Mouse (Mus musculus) left cerebral cortex, postnatal 36 days (tissue): ENCODE measurements at regions not wholly inside any gene's neighbourhood (a gene's known extent, or its start where the extent isn't known, plus 50 kb on each side); places are given as distances from the start of the nearest gene placed in this dataset.
"Not testable (repeated sequence)": the region's sequence is repeated elsewhere in the genome, so short reads cannot be mapped to it uniquely, and the experiment has no call there.

Source experiments
- DNase-seq, 2 experiments: peaks; one replicate each; pipeline ENCODE4 v3.0.0; 2021 to 2022; ENCODE audit warnings: low spot score in 2 of 2, mixed read lengths in 1 of 2
- intact Hi-C: fragments of 180-260 bp; cut with DNase I; formaldehyde crosslinking; loops from one replicate; pipeline ENCODE4 v1.15.1; 2025

DNA sequence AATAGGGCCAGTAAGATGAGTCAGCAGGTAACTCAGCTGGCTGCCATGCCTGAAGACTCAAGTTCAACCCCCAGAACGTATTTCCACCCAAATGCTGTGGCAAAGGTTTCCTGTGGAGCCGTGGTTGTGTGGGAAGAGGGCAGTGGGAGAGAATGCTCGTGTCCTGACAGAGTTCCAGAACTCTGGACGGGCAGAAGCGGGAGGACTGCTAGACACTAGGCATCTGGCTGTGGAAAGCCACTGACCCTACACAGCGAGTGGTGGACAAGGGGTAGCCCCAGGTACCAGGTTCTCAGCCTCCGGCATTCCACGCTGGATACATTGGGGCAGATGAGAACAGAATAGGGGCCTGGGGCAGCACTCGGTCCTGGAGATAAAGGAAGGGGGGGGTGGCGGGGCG is 69.6 kb upstream of the Acsl3 start:
- intact Hi-C loops: no loop called here
- no peak for DNase-seq

DNA sequence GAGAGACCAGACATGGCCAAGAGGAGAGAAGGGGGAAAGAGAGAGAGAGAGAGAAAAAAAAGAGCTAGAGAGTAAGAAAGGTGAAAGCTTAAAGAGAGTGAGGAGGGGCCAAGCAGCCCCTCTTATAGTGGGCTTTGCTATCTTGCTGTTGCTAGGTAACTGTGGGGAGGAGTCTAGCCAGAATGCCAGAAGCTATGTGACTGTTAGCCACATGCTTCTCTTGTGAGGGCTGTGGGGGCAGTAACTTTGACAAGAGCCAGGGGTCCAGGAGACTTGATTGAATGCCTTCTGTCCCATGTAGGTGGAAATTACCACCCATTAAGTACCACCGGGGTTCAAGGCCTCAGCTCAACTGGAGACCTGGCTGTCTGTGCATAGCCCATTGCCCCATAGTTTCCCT is 69.0 kb upstream of the Acsl3 start:
- intact Hi-C loops, DNase-seq: not testable (repeated sequence)

- DNase-seq: no peak
- intact Hi-C loops: loop anchor here (5.0 kb wide), 1 partner anchor 53 kb away; no protein-coding TSS in a partner anchor
Measured at GRCm38 (mm10) chr1:78590558-78590957, 67.1 kb upstream of the Acsl3 start.

- intact Hi-C loops: loop anchor here (5.0 kb wide), 1 partner anchor 57 kb away; no protein-coding TSS in a partner anchor
- no peak for DNase-seq
Measured at GRCm38 (mm10) chr1:78593927-78594641, 63.5 kb upstream of the Acsl3 start.

DNA sequence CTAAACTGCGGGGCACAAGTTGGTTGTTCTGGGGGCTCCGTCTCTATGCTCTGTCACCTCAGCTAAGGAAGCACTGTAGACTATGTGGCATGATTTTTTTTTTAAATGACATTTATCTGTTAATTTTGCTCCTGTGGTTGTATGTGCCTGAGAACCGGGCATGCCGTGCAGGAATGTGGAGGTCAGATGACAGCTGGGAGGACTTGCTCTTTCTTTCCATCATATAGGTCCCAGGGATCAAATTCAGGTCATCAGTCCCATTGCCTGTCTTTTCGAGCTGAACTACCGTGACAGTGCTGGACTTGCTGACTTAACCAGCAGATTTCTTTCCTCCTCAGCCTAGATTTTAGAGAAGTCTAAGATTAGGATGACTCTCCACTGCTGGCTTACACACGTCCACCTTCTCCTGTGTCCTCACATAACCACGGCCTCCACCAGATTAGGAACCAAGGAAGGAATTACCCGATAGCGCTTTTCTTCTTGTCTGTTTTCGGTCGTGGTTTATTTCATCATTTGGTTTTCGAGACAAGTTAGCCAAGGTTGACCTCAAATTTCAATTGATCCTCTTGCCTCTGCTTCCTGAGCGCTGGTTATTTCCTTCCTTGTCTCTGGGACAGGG is 62.0 kb upstream of the Acsl3 start:
- intact Hi-C loops: no loop called here
- no peak for DNase-seq

- intact Hi-C loops: no loop called here
Measured at GRCm38 (mm10) chr1:78598561-78598960, 59.1 kb upstream of the Acsl3 start.

GRCm38 (mm10) chr1:78600666-78601065 is 57.0 kb upstream of the Acsl3 start:
- intact Hi-C loops: loop anchor here (5.0 kb wide), 1 partner anchor 57 kb away; the partner anchor contains the start of genes Acsl3 and Utp14b
- DNase-seq: no peak

More at GRCm38 (mm10) chr1:78598561-78598960, 59.1 kb upstream of the Acsl3 start:
- no peak for DNase-seq

DNA sequence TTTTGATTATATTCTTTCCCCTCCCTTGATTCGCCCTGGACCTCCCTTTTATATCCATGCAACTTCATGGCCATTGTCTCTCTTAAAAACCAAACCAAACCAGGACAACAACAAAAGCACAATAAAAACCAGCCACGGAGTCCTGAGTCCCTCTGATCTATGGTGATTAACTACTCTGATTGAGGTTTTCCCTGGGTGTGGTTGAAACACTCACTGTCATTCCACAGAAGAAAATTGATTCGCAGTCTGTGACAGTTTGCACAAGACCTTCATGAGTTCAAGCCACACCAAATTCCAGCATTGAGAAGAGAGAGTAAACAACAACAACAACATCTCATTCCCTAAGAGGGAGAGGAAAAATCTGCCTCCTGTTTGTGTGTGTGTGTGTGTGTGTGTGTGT is 56.1 kb upstream of the Acsl3 start:
- intact Hi-C loops: loop anchor here (5.0 kb wide), 1 partner anchor 56 kb away; the partner anchor contains the start of genes Acsl3 and Utp14b

GRCm38 (mm10) chr1:78602039-78602438 is 55.6 kb upstream of the Acsl3 start:
- intact Hi-C loops: loop anchor here (5.0 kb wide), 1 partner anchor 55 kb away; the partner anchor contains the start of genes Acsl3 and Utp14b
- DNase-seq: no peak

More for the DNA sequence above, 56.1 kb upstream of the Acsl3 start:
- no peak for DNase-seq

- intact Hi-C loops: loop anchor here (5.0 kb wide), 1 partner anchor 54 kb away; the partner anchor contains the start of genes Acsl3 and Utp14b
- no peak for DNase-seq
Measured at GRCm38 (mm10) chr1:78602885-78603284, 54.7 kb upstream of the Acsl3 start.

DNA sequence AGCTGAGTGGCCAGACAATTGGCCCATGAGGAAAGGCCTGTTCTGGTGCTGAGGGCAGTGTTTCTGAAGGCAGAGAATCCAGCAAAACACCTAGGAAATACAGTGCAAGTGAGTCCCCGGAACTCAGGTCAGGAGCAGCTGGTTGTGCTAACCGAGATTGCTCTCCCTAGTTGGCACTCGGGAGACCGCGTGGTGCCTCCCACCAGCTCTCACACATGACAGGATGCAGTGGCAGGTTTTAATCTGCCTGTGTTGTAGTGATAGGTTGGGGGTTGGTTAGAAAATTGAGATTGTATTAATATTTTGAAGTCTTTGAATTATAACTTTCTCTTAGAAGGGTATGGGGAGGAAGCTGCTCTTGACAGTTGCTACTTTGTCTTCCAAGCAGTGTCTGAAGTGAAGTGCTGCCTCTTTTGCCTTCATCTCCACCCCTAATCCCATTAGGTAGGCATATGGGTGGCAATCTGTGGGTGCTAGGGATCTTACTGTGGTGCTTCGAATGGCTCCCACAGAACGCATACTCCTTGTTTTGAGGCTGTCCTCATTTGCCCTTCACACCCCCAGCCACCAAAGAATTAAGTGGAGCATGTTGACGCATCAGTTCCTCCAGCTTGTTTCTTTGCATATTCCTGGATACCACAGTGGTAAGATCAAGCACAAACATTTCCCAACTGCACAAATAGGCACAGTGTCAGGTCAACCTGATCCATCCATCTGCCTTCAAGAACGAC is 52.6 kb upstream of the Acsl3 start:
- DNase-seq: no peak
- intact Hi-C loops: loop anchor here (5.0 kb wide), 1 partner anchor 52 kb away; the partner anchor contains the start of genes Acsl3 and Utp14b
